Mouse (Mus musculus) retina, postnatal 7 days (tissue): ENCODE measurements at regions not wholly inside any gene's neighbourhood (a gene's known extent, or its start where the extent isn't known, plus 50 kb on each side); places are given as distances from the start of the nearest gene placed in this dataset.
"Not testable (repeated sequence)": the region's sequence is repeated elsewhere in the genome, so short reads cannot be mapped to it uniquely, and the experiment has no call there.

Experiments
- DNase-seq: peaks from one replicate; pipeline ENCODE4 v3.0.0-alpha.2; 2012; ENCODE audit warnings: low read depth, low spot score

GRCm38 (mm10) chr7:52732161-52732560 is 716.6 kb upstream of the 1700015G11Rik start:
- DNase-seq: not testable (repeated sequence)

GRCm38 (mm10) chr7:52726236-52726905 is 710.8 kb upstream of the 1700015G11Rik start:
- no peak for DNase-seq

GRCm38 (mm10) chr7:52702464-52703145 is 687.1 kb upstream of the 1700015G11Rik start:
- peak; percentile 1 for DNase-seq

- DNase-seq: no peak
Measured at GRCm38 (mm10) chr7:52668341-52668740, 652.8 kb upstream of the 1700015G11Rik start.
